Mouse (Mus musculus) megakaryocyte, embryonic 14.5 days (primary cell): ENCODE data around the gene Negr1.

Source experiments
- FLI1 ChIP-seq: IDR thresholded peaks from 2 replicates; pipeline ENCODE4 v1.6.1; 2012; ENCODE audit warnings: low read length, inconsistent platforms, mixed read lengths
- GATA1 ChIP-seq: IDR thresholded peaks from 3 replicates; pipeline ENCODE4 v1.6.1; 2012; ENCODE audit warnings: mixed read lengths, low read length, inconsistent platforms, borderline replicate concordance

DNA sequence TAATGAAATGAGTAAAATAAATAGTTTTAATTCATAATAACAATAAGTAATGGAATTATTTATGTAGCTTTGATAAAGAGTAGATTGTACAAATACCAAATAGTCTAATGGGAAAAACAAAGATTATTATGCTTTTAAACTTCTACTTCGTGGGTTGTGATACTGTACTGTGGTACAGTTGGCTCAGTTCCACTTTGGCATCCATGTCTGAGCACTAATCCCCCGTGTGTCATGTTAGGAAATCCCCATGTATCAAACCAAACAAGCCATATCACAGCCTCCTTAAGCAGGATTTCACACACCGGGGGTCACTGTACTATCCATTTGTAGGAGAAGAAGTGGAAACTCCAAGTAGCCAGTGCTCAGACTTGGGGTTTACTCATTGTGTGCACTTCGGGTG, 329.4 kb downstream of the Negr1 start:
- TF ChIP-seq GATA1 (no peak), FLI1 (no peak)
